Mouse (Mus musculus) MEL (cell line): Measurements from ENCODE around the gene Dhcr24.

Experiments
- CTCF ChIP-seq, 3 experiments: IDR thresholded peaks in 2 of 3; conservative IDR thresholded peaks in 1 of 3; 2 replicates each; pipeline ENCODE4 v1.5.1; 2011 to 2012; ENCODE audit warnings: low read length in 3 of 3, low read depth in 2 of 3, mild to moderate bottlenecking in 2 of 3, improper control_type of control experiment in 1 of 3, inconsistent platforms in 1 of 3, mixed read lengths in 1 of 3, moderate library complexity in 1 of 3; ENCODE audit not compliant: control insufficient read depth in 1 of 3, insufficient read depth in 1 of 3, poor library complexity in 1 of 3, severe bottlenecking in 1 of 3
- GATA1 ChIP-seq: IDR thresholded peaks from 2 replicates; pipeline ENCODE4 v1.6.1; 2011; ENCODE audit warnings: low read depth, low read length, improper control_type of control experiment
- MAX ChIP-seq: IDR thresholded peaks from 2 replicates; pipeline ENCODE4 v1.6.1; 2011; ENCODE audit warnings: low read length, improper control_type of control experiment
- POLR2A ChIP-seq, 2 experiments: IDR thresholded peaks; 2 replicates each; pipeline ENCODE4 v1.6.1; 2011 to 2012; ENCODE audit warnings: low read length in 2 of 2, mild to moderate bottlenecking in 2 of 2, control low read depth in 1 of 2, improper control_type of control experiment in 1 of 2, low read depth in 1 of 2, moderate library complexity in 1 of 2; ENCODE audit not compliant: control insufficient read depth in 1 of 2, insufficient read depth in 1 of 2, poor library complexity in 1 of 2

- TF ChIP-seq CTCF (IDR thresholded peaks at IDR 0.05 in 2 of 3, conservative IDR thresholded peaks at IDR 0.05 in 1 of 3; ENCODE audit: control insufficient read depth in 1 of 3, insufficient read depth in 1 of 3, low read depth in 2 of 3, low read length in 3 of 3, poor library complexity in 1 of 3, severe bottlenecking in 1 of 3) (no peak), POLR2A (IDR thresholded peaks at IDR 0.05; ENCODE audit: control insufficient read depth in 1 of 2, insufficient read depth in 1 of 2, low read depth in 1 of 2, low read length in 2 of 2, poor library complexity in 1 of 2) (no peak), MAX (no peak), GATA1 (no peak)
Observed at GRCm38 (mm10) chr4:106560213-106560845, 509 bp upstream of the Dhcr24 start.
